14 mouse cellular contexts compared by ENCODE assay signal in genomic region chr3:145674815-145675214, GRCm38 (mm10).
"Had no signal": no experiment of that assay in that cellular context is flagged by ENCODE, and none has a peak within 500 bp of the region (broad histone marks: within the 10 kb centered on the region; RNA-seq: fewer than 3 reads in every experiment).

No protein-coding gene starts in this region.

- H3K9ac ChIP-seq: limb, embryonic 12.5 days; liver, embryonic 13.5 days; liver, postnatal 0 days; lung, embryonic 15.5 days; midbrain, embryonic 13.5 days; neural tube, embryonic 15.5 days had no signal

- ATAC-seq: liver, postnatal 0 days; midbrain, embryonic 13.5 days had no signal

- H3K4me3 ChIP-seq: limb, embryonic 12.5 days; liver, embryonic 13.5 days; lung, embryonic 15.5 days; midbrain, embryonic 13.5 days; myocyte; neural tube, embryonic 15.5 days had no signal

- H3K36me3 ChIP-seq: limb, embryonic 12.5 days; liver, embryonic 13.5 days; lung, embryonic 15.5 days; midbrain, embryonic 13.5 days; neural tube, embryonic 15.5 days had no signal

- H3K4me1 ChIP-seq: limb, embryonic 12.5 days; liver, embryonic 13.5 days; lung, embryonic 15.5 days; midbrain, embryonic 13.5 days; neural tube, embryonic 15.5 days had no signal

- H3K27ac ChIP-seq: limb, embryonic 12.5 days; liver, embryonic 13.5 days; lung, embryonic 15.5 days; midbrain, embryonic 13.5 days; neural tube, embryonic 15.5 days had no signal

- DNase-seq: kidney, postnatal 25 days; layer of hippocampus, adult 9-11 months; liver; liver, embryonic 13.5 days; liver, postnatal 0 days; lung, postnatal 14 days; spleen, adult 18-20 months; thymus, adult 18-20 months; thymus, postnatal 14 days had no signal

- H3K27me3 ChIP-seq: limb, embryonic 12.5 days; liver, embryonic 13.5 days; lung, embryonic 15.5 days; midbrain, embryonic 13.5 days; neural tube, embryonic 15.5 days had no signal

- H3K9me3 ChIP-seq: limb, embryonic 12.5 days; liver, embryonic 13.5 days; lung, embryonic 15.5 days; midbrain, embryonic 13.5 days; neural tube, embryonic 15.5 days had no signal

- H3K4me2 ChIP-seq: limb, embryonic 12.5 days; liver, embryonic 13.5 days; lung, embryonic 15.5 days; midbrain, embryonic 13.5 days; neural tube, embryonic 15.5 days had no signal
